Mouse (Mus musculus) T-helper 2 cell (primary cell): ENCODE results near the gene Tbc1d16.

Source experiments
- in situ Hi-C: fragments of 300-600 bp; cut with MboI, MseI; formaldehyde crosslinking; loops from one replicate; pipeline ENCODE4 v1.15.1; 2025; ENCODE audit warnings: high pct_unique_total_duplicates

Tbc1d16 gene

DNA sequence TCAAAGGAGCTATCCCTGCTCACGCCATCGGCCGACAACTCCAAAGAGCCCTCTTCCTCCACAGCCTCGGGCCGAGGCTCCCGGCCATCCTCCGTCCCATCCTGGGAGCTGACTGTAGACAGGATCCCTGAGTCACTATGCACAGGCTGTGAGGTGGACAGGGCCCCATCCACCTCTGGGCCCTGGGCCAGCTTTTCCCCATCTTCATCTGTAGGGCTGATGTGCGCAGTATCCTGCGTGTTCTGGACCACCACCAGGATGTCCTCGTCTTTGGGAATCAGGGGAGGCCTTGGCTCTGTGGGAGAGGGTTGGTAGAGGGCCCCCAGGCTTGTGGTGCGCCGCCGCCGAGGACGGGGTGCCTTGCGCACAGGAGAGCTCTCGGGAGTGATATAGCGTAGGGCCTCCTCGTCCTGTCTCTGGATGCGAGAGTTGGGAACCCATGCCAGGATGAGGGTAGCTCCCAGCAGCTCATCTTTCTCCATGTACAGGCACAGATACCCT lies 19.4 kb downstream of the Tbc1d16 start:
- in situ Hi-C loops = loop anchor here (5.0 kb wide), 1 partner anchor 82 kb away; no protein-coding TSS in a partner anchor

DNA sequence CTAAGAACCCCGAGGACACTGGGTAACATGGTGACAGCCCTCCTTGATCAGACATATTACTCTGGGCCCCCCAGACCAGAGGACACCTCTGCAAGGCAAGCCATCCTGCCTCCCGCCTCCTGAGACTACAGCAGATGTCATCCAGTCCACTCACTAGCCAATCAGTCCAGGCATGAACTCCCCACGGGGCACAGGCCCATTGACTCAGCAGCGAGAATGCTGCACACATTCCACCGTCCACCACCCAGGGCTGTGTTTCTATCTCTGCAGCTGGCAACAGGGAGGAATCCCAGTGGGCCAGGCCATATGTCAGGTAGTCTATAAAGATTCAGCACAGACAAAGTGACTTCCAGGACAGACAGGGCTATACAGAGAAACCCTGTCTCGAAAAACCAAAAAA lies 20.3 kb downstream of the Tbc1d16 start:
- in situ Hi-C loops = loop anchor here (5.0 kb wide), 1 partner anchor 81 kb away; no protein-coding TSS in a partner anchor

DNA sequence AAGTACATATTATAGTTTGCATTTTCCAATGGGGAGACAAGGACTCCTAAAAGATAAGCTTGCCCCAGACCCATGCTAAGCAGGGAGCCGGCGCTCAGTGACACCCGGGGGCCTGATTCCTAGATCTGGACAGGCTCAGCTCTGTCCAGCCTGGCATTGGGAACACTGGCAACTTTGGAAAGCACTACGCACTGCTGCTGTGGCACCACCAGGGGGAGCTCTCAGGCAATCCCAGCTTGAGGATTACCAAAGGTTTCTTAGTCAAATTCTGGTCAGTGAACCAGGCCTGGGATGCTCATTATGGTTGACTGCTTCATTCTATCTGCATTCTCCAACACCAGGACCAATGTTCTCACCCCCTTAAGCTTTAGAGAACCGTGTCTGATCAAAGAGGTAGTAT lies 21.7 kb downstream of the Tbc1d16 start:
- in situ Hi-C loops = loop anchor here (5.0 kb wide), 1 partner anchor 79 kb away; no protein-coding TSS in a partner anchor

DNA sequence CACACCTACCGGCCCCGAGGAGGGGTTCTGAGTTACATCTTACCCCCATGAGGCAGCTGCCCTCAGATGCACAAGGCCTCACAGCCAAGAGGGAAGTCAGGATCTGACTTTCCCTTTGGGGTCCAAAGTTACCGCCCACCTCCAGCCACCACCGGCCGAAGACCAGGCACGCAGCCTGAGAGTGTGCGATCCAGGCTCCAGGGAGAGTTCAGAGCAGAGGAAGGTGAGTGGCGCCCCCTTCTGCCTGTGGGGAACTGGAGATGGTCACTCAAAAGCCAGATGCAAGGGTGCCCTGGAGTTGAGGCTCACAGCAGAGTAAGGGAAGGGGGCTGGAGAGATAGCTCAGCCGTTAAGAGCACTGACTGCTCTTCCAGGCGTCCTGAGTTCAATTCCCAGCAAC lies 22.6 kb downstream of the Tbc1d16 start:
- in situ Hi-C loops = loop anchor here (5.0 kb wide), 1 partner anchor 78 kb away; no protein-coding TSS in a partner anchor

DNA sequence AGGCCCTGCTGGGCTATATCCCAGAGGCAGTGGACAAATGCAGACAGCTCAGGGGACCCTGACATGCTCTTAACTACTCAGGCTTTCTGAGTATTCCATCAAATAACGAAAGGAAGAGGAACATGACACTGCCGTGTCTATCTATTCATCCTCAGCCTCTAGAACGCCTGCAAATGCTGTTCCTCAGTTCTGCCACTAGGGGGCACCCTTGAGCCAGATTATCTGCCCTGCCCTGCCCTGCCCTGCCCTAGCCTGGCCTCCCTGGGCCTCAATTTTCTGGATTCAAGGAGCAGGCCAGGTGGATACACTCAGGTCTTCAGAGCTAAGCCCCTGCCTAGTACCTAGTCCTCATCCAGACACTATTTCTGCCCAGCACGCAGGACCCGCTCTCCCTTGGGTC lies 24.9 kb downstream of the Tbc1d16 start:
- in situ Hi-C loops = no loop called here

DNA sequence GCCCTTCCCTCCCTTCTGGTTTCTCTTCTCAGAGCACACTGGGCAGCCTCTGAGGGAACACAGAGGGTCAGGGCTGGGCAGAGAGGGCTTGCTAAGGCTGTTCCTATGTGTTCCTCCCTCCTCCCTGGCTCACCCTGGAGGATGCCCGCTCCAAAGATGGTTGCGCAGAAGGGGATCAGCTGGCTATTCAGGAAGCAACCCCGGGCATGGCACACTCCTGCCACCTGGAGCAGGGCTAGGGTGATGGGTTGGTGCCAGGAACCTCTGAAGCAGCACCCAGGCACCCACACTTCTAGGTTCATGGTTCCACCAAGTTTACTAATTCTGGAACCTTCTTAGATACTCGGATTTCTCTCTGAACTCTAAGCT lies 29.1 kb downstream of the Tbc1d16 start:
- in situ Hi-C loops = no loop called here

DNA sequence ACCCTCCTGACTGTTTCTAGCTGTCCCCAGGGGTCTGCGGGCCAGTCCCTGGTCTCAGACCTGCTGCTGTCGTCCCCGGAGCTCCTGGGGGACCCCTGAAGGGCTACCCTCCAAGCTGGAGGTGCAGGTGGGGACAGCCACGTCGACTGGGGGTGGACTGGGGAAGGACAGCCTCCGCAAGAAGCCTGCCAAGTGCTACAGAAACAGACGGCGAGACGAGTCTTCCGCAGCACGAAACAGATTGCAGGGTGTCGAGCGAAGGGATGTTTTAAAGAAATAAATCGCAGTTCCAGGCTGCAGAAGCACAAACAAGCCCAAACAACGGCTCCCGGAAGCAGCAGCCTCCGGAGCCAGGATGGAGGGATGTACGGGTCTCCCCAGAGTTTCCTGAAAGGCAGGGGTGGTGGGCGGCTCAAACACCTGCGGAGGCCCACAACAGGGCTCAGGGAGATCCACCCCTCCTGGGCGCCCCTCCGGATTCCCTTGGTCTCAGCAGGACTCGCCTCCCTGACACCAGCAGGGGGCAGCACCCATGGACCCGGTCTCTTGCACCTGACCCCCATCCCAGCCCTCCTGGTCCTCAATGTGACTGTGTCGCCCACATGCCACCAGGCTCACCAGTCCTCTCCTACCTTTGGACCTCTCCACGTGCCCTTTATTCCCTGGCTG lies 29.6 kb downstream of the Tbc1d16 start:
- in situ Hi-C loops = no loop called here

DNA sequence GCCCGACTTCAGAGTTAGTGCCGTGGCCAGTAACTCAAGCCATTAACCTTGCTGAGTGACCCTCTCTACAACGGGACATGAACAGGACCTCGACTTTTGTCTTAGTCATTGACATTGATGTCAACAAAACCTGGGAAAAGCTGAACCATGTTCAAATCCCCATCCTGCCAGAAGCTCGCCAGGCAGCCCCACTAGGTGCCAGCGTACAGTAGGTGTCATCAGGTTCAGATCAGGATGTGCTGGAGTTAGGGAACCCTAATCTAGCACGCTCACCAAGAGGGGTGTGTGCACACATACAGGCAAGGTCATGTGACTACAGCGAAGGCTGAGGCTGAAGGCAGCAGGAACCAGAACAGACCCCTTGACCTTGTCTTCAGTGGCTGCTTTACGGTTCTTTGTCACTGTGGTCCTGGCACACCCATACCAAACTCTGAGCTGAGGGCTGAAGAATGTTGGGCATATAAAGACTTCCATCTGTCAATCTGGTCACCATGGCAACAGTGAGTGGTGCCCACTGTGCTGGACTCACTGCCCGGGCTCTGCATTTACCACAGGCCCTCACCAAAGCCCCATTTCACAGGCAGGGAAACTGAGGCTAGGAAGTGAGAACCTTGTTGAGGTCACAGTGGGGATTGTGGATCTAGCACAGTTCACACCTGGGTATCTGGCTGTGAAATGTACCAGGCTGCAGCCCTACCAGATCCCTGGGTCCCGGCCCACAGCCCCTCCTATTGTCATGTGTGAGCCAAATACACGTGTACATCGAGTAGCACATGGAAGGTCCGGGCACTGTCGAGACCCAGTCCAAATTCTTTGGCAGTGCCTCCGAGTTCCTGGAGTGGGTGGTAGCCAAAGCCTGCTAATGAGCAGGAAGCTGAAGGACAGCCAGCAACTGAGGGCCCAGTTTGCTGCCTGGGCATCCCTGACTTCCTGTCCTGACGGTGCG lies 30.4 kb downstream of the Tbc1d16 start:
- in situ Hi-C loops = no loop called here

DNA sequence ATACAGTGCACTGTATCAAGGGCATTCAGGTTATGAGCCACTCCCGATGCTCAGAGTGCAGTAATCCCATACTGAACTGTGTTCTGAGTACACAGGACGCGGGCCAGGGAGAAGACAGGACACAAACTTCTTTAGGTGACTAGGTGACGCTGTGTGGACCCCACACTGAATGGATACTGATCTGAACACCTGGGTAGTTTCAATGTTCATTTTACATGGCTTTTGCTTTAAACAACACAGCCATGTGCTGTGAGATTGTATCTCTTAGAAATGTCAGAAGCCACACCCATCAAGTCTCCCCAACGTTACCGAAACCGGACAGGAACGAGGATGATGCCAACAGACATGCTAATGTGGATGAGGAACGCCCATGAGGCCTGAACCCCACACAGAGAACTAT lies 35.7 kb downstream of the Tbc1d16 start:
- in situ Hi-C loops = no loop called here

DNA sequence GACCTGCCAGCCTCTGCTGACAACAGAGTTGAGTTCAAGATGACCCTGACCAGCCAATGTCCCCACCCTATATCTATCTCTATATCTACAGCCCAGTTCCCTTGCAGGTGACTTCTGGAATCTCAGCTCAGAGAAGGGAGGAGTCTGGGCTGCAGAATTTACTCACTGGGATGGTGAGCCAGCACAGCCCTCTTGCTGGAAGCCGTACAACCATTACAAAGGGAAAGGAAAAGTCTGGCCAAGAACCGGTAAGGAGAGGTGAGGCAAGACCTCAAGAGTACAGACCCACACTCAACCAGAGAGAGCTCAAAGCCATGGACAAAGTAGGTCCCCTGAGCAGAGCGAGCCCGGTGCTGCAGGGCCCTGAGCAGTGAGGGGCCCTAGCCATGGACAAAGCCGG lies 36.1 kb downstream of the Tbc1d16 start:
- in situ Hi-C loops = no loop called here

DNA sequence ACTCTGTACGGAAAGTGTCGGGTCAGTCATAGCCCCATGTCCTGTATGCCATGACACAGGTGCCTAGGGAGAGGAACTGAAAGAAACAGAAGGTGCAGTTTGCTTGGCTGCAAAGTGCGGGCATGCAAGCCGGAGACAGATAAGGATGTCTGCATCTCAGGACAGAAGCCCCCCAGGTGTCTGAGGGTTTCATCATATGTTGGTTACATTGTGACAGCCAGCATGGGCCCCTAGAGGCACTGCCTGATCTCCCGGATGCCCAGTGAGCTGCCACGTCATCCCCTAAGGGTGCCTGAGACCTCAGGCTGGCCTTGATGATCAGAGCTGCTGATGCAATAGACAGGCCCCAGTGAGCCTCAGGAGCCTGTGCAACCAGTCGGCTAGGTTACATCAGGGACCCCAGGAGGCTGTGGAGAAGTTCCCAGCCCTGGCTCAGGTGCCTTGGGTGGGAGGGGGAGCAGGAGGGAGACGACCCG lies 36.7 kb downstream of the Tbc1d16 start:
- in situ Hi-C loops = no loop called here

DNA sequence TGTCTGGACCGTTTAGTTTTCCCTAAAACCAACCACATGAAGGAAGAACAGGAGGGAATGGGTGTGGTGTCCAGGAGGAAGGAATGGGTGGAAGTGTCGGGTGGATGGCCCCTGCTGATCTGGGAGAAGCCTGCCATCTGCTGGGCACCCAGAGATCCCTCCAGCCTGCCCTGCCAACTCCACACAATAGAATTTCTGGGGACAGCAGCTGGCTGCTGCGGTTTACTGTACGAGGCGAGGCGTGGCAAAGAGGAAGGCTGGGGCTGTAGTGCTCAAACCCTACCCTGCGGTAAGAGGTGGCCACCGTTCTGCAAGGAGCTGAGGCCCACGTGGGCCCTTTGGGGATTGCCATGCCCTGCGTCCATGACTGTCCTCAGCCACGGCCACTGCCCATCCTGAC lies 37.8 kb downstream of the Tbc1d16 start:
- in situ Hi-C loops = no loop called here

DNA sequence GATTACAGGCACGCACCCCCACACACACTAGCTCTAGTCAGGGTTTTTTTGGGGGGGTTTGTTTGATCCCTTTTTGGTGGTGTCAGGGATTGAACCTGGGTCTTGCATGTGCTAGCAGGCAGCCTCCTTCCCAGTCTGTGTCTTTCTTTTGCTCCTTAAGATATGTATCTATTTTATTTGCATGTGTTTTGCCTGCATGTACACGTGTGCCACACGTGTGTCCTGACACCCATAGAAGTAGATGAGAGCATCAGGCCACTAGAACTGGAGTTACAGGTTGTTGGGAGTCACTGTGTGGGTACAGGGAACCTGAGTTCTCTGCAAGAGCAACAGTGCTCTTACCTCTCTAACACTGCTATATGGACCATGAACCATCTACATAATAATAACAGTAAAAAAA lies 39.0 kb downstream of the Tbc1d16 start:
- in situ Hi-C loops = no loop called here

DNA sequence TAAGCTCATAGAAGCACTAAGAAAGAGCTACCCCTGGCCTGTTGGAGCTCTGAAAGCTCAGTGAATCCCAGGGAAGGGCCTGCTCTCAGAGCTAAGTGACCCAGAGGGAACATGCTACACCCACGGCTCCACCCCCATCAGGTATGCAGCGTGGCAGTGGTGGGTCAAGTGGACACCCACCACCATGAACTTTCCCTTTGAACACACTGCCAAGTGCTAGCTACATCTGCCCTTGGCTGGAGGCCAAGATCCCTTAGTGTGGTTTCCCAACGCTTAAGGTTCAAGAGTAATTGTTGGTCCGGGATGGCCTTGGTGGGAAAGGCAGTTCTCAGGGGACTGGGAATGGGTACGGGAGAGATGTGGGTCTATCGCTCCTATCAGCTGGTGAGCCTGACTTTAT lies 39.9 kb downstream of the Tbc1d16 start:
- in situ Hi-C loops = no loop called here

DNA sequence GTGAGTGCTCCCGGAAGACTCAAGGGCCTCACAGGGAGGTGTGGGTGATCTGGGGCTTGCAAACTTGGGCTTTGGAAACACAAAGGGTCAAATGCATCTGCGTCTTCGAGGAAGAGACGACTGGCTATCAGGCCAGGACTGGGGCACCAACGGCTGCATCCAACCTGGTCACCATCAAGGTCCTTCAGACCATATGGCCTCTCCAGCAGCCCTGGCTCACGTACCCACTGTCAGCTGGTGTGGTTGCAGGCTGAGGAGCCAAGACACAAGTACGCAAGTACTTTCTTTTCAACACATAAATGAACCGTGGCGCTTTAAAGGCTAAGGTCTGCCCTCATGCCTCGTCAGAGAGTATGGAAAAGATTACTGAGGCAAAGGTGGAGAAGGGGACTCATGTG lies 40.5 kb downstream of the Tbc1d16 start:
- in situ Hi-C loops = no loop called here

DNA sequence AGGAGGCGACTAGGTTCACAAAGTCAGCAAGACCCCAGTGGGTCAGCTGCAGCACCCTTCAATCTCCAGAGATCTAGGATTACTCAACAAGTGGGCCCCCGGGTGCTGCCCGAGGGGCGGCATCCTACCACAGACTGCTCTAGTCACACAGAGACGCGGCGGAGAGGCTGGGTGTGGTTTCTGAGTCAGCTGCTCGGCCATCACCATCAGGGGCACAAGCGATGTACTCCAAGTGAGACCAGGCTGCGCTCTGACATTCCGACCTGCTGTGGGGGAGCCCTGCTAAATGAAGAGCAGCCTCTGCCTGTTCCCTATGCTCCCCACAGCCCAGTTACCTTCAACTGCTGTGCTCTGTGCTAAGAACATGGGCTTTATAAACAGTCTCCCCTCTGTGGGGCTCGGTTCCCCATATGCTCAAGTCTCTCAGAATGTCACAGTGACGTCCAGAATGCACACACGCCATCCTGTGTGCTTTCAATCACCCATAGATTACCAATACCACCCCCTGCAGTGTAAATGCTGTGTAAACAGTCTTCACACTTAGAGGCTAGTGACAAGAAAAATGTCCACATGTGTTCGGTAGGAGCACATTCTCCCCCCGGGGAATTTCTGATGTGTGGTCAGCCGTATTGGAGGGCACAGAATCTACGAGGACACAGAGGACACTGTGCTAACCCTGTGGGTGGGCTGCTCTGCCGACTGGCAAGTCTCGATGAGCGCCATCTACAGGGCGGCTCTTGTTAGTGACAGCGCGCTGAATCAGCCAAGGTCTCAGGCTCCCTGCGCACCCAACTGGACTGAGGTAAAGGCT lies 41.1 kb downstream of the Tbc1d16 start:
- in situ Hi-C loops = no loop called here

DNA sequence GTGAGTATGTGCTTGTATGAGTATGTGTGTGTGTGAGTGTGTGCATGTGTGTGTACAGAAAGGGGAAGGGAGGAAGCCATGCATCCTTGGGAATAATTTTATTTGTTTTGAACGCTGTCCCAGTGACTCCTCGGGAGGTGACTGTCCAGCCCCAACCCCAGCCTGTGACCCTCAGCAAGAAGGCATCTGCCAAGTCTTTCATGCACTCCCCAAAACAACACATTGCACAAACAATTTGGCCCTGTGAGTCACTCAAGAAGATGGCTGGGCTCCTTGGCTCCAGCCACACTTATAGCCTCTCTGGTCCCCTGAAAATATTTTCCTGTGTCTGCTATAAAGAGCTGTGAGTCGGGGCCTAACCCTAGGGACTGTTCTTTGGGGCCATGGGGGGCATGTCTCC lies 41.9 kb downstream of the Tbc1d16 start:
- in situ Hi-C loops = no loop called here

DNA sequence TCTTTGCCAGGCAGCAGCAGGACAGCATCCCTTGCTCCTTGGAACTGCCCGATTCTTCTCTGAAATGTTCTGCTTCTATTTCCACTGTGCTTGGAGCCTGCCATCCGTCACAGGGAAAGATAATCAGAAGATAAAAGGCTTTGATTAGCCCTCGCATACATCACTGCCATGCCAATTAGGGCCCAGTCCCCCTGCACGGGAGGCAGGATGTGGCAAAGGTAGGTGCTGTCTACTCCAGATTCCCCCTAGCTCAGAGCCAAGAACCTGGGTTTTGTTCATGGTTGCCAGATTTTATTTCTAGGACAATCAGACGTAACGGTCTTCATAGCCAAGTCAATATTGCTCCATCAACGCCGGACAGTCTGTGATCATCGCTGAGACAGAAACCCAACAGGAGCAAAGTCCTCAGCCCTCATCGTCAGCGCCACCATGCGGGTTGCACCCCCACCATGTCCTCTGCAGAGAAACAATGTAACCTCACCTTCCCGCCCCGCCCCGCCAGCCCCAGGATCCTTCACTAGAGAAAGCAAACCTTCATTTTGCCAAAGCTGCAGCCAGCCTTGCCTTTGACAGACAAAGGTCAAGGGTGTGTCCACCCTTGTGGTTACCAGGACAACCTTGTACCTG lies 44.5 kb downstream of the Tbc1d16 start:
- in situ Hi-C loops = loop anchor here (5.0 kb wide), 1 partner anchor 86 kb away; no protein-coding TSS in a partner anchor

DNA sequence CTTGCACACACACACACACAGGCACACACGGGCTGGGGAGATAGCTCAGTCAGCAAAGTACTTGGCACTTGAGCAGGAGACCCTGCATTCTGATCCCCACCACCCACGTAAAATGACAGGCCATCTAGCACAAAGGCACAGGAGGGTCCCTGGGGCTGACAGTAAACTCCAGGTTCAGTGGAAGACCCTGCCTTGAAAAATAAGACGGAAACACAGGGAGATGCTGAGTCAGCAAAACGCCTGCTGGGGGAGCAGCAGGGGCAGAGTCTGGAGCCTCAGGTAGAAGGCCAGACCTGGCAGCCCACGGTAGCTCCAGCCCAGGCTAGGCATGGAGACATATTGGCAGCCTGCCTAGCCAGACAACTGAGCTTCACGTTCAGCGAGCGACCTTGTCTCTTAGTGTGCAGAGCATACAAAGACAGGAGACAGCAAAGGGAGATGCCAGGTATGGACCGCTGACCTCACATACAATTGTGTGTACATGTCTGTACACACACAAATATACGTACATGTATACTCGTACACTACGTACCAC lies 46.4 kb downstream of the Tbc1d16 start:
- in situ Hi-C loops = loop anchor here (5.0 kb wide), 1 partner anchor 85 kb away; no protein-coding TSS in a partner anchor

DNA sequence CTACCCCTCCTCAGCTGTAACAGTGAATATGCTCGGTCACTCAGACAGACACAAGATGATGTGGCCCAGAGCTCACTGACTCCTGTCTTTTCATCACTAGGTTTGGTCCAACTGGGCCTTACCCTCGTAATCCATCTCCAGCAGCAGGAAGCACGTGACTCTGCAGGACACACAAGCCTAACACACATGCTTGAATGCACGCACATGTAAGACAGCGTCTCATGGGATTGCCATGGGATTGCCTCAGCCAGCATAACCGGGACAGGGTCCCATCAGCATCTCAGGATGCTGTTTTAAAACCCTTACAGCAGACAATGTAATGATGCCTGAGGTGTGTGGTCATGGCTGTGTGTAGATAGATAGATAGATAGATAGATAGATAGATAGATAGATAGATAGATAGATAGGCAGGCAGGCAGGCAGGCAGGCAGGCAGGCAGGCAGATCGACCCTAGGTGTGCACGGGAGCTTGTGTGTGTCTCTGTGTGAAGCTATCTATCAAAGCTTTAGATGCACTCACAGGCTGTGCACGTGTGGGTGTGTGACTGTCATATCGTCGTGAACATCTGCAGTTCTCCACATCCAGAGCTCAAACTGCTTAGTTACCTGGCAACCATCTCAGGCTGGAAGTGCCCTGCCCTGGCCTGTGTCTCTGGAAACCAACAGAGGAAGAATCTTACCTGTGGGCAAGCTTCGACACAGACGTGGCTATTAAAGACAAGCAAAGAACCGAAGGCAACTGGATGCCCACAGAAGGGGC lies 47.3 kb downstream of the Tbc1d16 start:
- in situ Hi-C loops = loop anchor here (5.0 kb wide), 1 partner anchor 84 kb away; no protein-coding TSS in a partner anchor
